Mouse (Mus musculus) intestine, embryonic 14.5 days (tissue): ENCODE measurements around the gene Cd300c2. TPM values are rescaled to one million over a fixed set of nuclear protein-coding genes. Genes with fewer than 3 reads are reported as not detected.
"Not testable (repeated sequence)": the region's sequence is repeated elsewhere in the genome, so short reads cannot be mapped to it uniquely, and the experiment has no call there.

Experiments used
- ATAC-seq: fragments of 200-750 bp; cut with Nextera tagmentation; replicated peaks from 2 replicates; pipeline ENCODE4 v1.8.0; 2017; ENCODE audit warnings: low read depth, moderate number of reproducible peaks, moderate TSS enrichment, moderate library complexity; ENCODE audit not compliant: low FRiP score, low TSS enrichment
- DNase-seq: peaks from one replicate; pipeline ENCODE4 v3.0.0-alpha.2; 2018; ENCODE audit warnings: low spot score
- H3K27ac ChIP-seq: fragments of 300-500 bp; sonication (generic); 2 replicates; pipeline ENCODE4 v1.5.1; 2014; ENCODE audit warnings: low read depth, mild to moderate bottlenecking, control low read depth
- H3K27me3 ChIP-seq: fragments of 300-500 bp; sonication (generic); replicated peaks from 2 replicates; pipeline ENCODE4 v1.6.1; 2014; ENCODE audit warnings: low read length, control low read depth; ENCODE audit not compliant: control insufficient read depth, insufficient read depth
- H3K36me3 ChIP-seq: fragments of 300-500 bp; sonication (generic); 2 replicates; pipeline ENCODE4 v1.6.1; 2014; ENCODE audit warnings: low read length, control low read depth; ENCODE audit not compliant: control insufficient read depth, insufficient read depth
- H3K4me1 ChIP-seq: fragments of 300-500 bp; sonication (generic); replicated peaks from 2 replicates; pipeline ENCODE4 v1.6.1; 2014; ENCODE audit warnings: low read length, control low read depth, mixed read lengths; ENCODE audit not compliant: control insufficient read depth, insufficient read depth
- H3K4me2 ChIP-seq: fragments of 300-500 bp; sonication (generic); 2 replicates; pipeline ENCODE4 v1.6.1; 2014; ENCODE audit warnings: low read length
- H3K4me3 ChIP-seq: fragments of 300-500 bp; sonication (generic); 2 replicates; pipeline ENCODE4 v1.5.1; 2014; ENCODE audit warnings: low read depth, low read length, control low read depth, mixed read lengths
- H3K9ac ChIP-seq: fragments of 300-500 bp; sonication (generic); 2 replicates; pipeline ENCODE4 v1.6.1; 2014; ENCODE audit warnings: mild to moderate bottlenecking, low read length
- H3K9me3 ChIP-seq: fragments of 300-500 bp; sonication (generic); 2 replicates; pipeline ENCODE4 v1.6.1; 2016; ENCODE audit warnings: low read length, control low read depth; ENCODE audit not compliant: control insufficient read depth
- WGBS: fragments of 180-500 bp; shearing (Covaris S2); extraction: QIAGEN DNeasy Blood & Tissue Kit; methylation state at CpG from one replicate; pipeline ENCODE4 v1.1.7; 2014; 5-methylcytosine and 5-hydroxymethylcytosine counted together
- polyA plus RNA-seq: library from polyadenylated mRNA; unstranded; fragments of >200 nt; fragmentation: Nextera tagmentation; extraction: Ambion mirVana; gene quantifications from 2 replicates; pipeline ENCODE4 v1.2.1, GENCODE M21; 2014

Cd300c2 gene
- polyA plus RNA-seq: 1.7 and 3.0 TPM in 2 replicates

DNA sequence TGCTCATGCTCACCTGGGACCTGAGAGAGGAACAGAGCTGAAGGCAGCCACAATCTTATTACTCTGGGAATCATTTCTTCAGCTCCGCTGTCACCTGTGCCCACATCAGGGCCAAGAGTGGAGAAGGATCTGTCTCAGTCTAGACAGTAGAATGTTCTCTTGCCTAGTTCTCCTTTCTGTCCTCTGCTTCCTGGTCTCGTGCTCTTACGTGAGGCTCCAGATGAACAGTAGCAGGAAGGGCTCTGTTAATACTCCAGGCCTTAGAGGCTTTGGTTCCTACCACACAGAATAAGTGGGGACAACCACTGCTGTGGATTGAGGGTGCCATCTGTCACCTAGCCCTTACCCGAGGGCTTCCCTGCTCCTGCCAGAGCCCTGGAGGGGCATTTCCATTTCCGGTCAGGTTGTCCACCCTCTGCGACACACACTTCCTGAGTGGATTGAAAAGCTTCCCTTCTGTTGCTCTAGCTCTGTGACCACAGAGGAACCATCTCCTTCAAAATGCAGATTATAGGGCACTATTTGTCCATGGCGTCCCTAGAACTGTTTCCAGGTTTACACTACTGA lies at the start of gene Cd300c2:
Cd300c2 (minus strand) TSS at position 407 of the 567 bp plus-strand sequence.
- Histone ChIP-seq H3K27me3 (no peaks in the 10 kb centered on the region), H3K9me3 (no peaks in the 10 kb centered on the region), H3K4me1 (no peaks in the 10 kb centered on the region), H3K9ac (no peak within 1 kb of the TSS), H3K4me2 (no peak within 1 kb of the TSS), H3K36me3 (no peaks in the 10 kb centered on the region), H3K27ac (no peak within 1 kb of the TSS), H3K4me3 (no peak within 1 kb of the TSS)
- no peak for DNase-seq
- 83% methylated on average over 7 of the region's 7 CpGs for WGBS
- ATAC-seq: no peak

DNA sequence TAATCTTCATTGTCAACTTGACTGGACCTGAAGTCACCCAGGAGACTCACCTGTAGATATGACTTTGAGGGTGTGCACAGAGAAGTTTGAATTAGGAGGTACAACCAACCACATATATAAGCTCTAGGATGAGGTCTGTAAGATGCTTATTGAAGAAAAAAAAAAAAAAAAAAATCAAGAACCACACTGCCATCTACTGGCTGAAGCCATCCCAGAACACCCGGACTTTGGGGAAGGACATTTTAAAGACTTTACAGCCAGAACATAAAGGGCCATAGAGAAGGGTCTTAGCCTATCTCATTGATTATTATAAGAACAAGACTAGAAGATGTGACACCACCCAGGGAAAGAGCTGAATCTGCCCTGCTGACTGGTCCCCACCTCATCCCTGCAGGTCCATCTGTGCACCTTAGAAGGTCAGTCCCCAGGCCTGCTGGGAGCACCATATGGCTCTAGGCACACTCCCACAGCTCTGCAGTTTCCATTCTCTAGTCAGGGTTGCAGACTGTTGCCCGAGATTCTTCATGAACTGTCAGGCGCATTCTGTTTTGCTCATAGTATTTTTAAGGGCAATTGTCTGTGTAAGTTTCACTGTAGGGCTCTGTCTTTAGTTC lies 47.7 kb upstream of the Cd300c2 start:
- no peaks in the 10 kb centered on the region for H3K36me3 ChIP-seq
- no peak overlapping the region for H3K4me3 ChIP-seq
- no peak overlapping the region for H3K9ac ChIP-seq
- DNase-seq (no peak), ATAC-seq (no peak)
- H3K4me1 ChIP-seq: no peaks in the 10 kb centered on the region
- no peaks in the 10 kb centered on the region for H3K9me3 ChIP-seq
- no peaks in the 10 kb centered on the region for H3K27me3 ChIP-seq
- no peak overlapping the region for H3K27ac ChIP-seq
- H3K4me2 ChIP-seq: no peak overlapping the region
- 41% methylated on average over 3 of the region's 3 CpGs for WGBS

DNA sequence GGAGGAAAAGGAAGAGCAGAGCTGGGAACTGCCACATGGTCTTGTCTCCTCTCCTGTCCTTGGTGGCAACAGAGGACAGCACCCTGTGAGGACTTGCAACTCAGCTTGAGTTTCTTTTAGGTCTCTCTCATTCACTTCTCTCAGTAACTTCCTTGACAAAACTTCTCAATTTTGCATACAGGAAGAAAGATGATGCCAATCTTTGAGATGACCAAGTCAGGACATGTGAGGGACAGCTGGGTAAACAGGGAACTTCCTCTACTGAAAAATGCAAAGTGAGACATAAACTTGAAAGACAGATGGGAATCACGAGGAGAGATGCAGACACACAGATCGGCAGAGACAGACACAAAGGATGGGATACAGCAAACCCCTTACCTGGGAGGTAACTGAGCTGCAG lies 46.6 kb upstream of the Cd300c2 start, which contains the start of gene Cd300ld3:
Cd300ld3 (minus strand) TSS at position 151 of the 400 bp plus-strand sequence.
- no peaks in the 10 kb centered on the region for H3K36me3 ChIP-seq
- H3K4me1 ChIP-seq: no peaks in the 10 kb centered on the region
- H3K9ac ChIP-seq: no peak within 1 kb of the TSS
- H3K9me3 ChIP-seq: no peaks in the 10 kb centered on the region
- DNase-seq (no peak), ATAC-seq (no peak)
- no peaks in the 10 kb centered on the region for H3K27me3 ChIP-seq
- no peak within 1 kb of the TSS for H3K4me3 ChIP-seq
- H3K27ac ChIP-seq: no peak within 1 kb of the TSS
- H3K4me2 ChIP-seq: no peak within 1 kb of the TSS
- WGBS: 76% methylated on average over 2 of the region's 2 CpGs

DNA sequence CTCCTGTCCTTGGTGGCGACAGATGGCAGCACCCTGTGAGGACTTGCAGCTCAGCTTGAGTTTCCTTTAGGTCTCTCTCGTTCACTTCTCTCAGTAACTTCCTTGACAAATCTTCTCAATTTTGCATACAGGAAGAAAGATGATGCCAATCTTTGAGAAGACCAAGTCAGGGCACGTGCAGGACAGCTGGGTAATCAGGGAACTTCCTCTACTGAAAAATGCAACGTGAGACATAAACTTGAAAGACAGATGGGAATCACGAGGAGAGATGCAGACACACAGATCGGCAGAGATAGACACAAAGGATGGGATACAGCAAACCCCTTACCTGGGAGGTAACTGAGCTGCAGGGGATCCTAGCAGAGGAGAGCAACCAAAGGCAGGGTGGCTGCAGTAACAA lies 36.0 kb upstream of the Cd300c2 start, which contains the start of gene Cd300ld5:
Cd300ld5 (minus strand) TSS at position 101 of the 400 bp plus-strand sequence.
- not testable (repeated sequence) for H3K36me3 ChIP-seq, H3K9me3 ChIP-seq, H3K9ac ChIP-seq, H3K27me3 ChIP-seq, H3K4me1 ChIP-seq, H3K27ac ChIP-seq, ATAC-seq, H3K4me2 ChIP-seq, H3K4me3 ChIP-seq, DNase-seq
- no CpG with 5 or more reads among the region's 6 CpGs for WGBS

DNA sequence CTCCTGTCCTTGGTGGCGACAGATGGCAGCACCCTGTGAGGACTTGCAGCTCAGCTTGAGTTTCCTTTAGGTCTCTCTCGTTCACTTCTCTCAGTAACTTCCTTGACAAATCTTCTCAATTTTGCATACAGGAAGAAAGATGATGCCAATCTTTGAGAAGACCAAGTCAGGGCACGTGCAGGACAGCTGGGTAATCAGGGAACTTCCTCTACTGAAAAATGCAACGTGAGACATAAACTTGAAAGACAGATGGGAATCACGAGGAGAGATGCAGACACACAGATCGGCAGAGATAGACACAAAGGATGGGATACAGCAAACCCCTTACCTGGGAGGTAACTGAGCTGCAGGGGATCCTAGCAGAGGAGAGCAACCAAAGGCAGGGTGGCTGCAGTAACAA lies 25.2 kb upstream of the Cd300c2 start, which contains the start of gene Cd300ld4:
Cd300ld4 (minus strand) TSS at position 101 of the 400 bp plus-strand sequence.
- H3K36me3 ChIP-seq, H3K4me3 ChIP-seq, ATAC-seq, H3K4me2 ChIP-seq, H3K9me3 ChIP-seq, H3K27ac ChIP-seq, DNase-seq, H3K9ac ChIP-seq, H3K4me1 ChIP-seq, H3K27me3 ChIP-seq: not testable (repeated sequence)
- no CpG with 5 or more reads among the region's 6 CpGs for WGBS

DNA sequence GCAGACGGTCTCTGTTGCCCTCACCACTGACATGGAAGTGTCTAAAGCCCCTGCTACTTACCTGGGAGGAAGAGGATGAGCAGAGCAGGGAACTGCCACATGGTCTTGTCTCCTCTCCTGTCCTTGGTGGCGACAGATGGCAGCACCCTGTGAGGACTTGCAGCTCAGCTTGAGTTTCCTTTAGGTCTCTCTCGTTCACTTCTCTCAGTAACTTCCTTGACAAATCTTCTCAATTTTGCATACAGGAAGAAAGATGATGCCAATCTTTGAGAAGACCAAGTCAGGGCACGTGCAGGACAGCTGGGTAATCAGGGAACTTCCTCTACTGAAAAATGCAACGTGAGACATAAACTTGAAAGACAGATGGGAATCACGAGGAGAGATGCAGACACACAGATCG lies 14.4 kb upstream of the Cd300c2 start, which contains the start of gene Cd300ld2:
Cd300ld2 (minus strand) TSS at position 101 of the 400 bp plus-strand sequence.
- not testable (repeated sequence) for H3K4me1 ChIP-seq, H3K36me3 ChIP-seq, H3K4me3 ChIP-seq, H3K4me2 ChIP-seq, H3K27me3 ChIP-seq, ATAC-seq, H3K27ac ChIP-seq, DNase-seq, H3K9ac ChIP-seq, H3K9me3 ChIP-seq
- WGBS: no CpG with 5 or more reads among the region's 7 CpGs

DNA sequence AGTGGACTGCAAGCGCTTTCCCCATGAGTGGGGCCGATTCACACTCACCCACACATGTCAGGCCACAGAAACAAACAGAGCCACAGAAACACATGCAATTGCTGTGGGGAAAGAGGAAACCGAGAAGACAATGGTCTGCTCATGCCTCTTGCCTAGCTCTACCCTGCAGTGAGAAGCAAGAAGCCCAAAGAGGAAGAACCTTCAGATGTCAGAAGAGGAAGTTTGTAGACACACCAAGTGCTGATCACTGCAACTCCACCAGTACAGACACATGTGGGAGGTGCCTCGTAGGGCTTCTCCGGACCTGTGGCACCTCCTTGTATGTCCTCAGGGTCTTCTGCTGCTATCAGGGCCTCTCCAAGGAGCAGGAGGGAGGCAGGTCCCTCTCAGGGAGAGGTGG lies 2.4 kb upstream of the Cd300c2 start:
- WGBS: 80% methylated on average over 5 of the region's 5 CpGs
- no peaks in the 10 kb centered on the region for H3K36me3 ChIP-seq
- no peak overlapping the region for H3K4me3 ChIP-seq
- H3K4me2 ChIP-seq: no peak overlapping the region
- no peak overlapping the region for H3K27ac ChIP-seq
- no peaks in the 10 kb centered on the region for H3K9me3 ChIP-seq
- ATAC-seq (no peak), DNase-seq (no peak)
- H3K9ac ChIP-seq: no peak overlapping the region
- H3K4me1 ChIP-seq: no peaks in the 10 kb centered on the region
- H3K27me3 ChIP-seq: no peaks in the 10 kb centered on the region

DNA sequence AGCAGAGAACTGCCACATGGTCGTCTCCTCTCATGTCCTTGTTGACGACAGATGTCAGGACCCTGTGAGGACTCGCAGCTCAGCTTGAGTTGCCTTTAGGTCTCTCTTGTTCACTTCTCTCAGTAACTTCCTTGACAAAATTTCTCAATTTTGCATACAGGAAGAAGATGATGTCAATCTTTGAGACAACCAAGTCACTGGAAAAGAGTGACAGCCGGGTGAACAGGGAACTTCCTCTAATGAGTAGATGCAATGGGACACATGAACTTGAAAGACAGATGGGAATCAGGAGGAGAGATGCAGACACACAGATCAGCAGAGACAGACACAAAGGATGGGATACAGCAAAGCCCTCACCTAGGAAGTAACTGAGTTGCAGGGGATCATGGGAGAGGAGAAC lies 11.9 kb downstream of the Cd300c2 start, which contains the start of gene Cd300ld:
Cd300ld (minus strand) TSS at position 130 of the 400 bp plus-strand sequence.
- DNase-seq (no peak), ATAC-seq (no peak)
- H3K4me2 ChIP-seq: no peak within 1 kb of the TSS
- no peaks in the 10 kb centered on the region for H3K4me1 ChIP-seq
- H3K9ac ChIP-seq: no peak within 1 kb of the TSS
- no peaks in the 10 kb centered on the region for H3K27me3 ChIP-seq
- no peak within 1 kb of the TSS for H3K27ac ChIP-seq
- H3K36me3 ChIP-seq: no peaks in the 10 kb centered on the region
- WGBS: 77% methylated on average over 4 of the region's 4 CpGs
- H3K9me3 ChIP-seq: no peaks in the 10 kb centered on the region
- no peak within 1 kb of the TSS for H3K4me3 ChIP-seq
